Mouse (Mus musculus): ENCODE data around the gene Ephb4.

- TF ChIP-seq CTCF (IDR thresholded peaks at IDR 0.05; ENCODE audit: borderline replicate concordance, control insufficient read depth, extremely low read depth, insufficient read depth, low read length, poor library complexity), result no peak
- TF ChIP-seq POLR2A (IDR thresholded peaks at IDR 0.05; ENCODE audit: control insufficient read depth, extremely low read depth, insufficient read depth, low read length, poor library complexity), result no peak
These were observed 41.7 kb downstream of the Ephb4 start for GRCm38 (mm10) chr5:137391641-137392040.

All from thymus, adult 2 months (tissue).